Mouse (Mus musculus) cerebellum, adult 9-10 months (tissue): Measurements from ENCODE around the gene Zfyve27.

Experiments used
- DNase-seq: peaks from one replicate; pipeline ENCODE4 v3.0.0; 2022

The Zfyve27 gene

GRCm38 (mm10) chr19:42144067-42144466, 19.7 kb upstream of the Zfyve27 start:
- DNase-seq, result peak; percentile 25

- DNase-seq, result peak; percentile 83
Observed at GRCm38 (mm10) chr19:42144541-42145167, 19.1 kb upstream of the Zfyve27 start.

- DNase-seq, result peak; percentile 19
Observed at GRCm38 (mm10) chr19:42145210-42145609, 18.5 kb upstream of the Zfyve27 start.

GRCm38 (mm10) chr19:42145731-42146130, 18.0 kb upstream of the Zfyve27 start:
- DNase-seq, result no peak

GRCm38 (mm10) chr19:42146276-42147010, 17.3 kb upstream of the Zfyve27 start:
- peak; percentile 42 for DNase-seq

GRCm38 (mm10) chr19:42147170-42147768, 16.5 kb upstream of the Zfyve27 start, which contains the start of gene Marveld1:
Gene Marveld1, plus strand, starts transcription at chr19:42147400.
- no peak for DNase-seq

GRCm38 (mm10) chr19:42147769-42148568, 15.8 kb upstream of the Zfyve27 start:
- peak; percentile 75 for DNase-seq

- no peak for DNase-seq
Observed at GRCm38 (mm10) chr19:42148569-42148860, 15.2 kb upstream of the Zfyve27 start.

- DNase-seq, result peak; percentile 94
Observed at GRCm38 (mm10) chr19:42151990-42152389, 11.8 kb upstream of the Zfyve27 start.

- DNase-seq, result no peak
Observed at GRCm38 (mm10) chr19:42157493-42158237, 6.1 kb upstream of the Zfyve27 start.

GRCm38 (mm10) chr19:42158246-42159017, 5.3 kb upstream of the Zfyve27 start:
- no peak for DNase-seq

GRCm38 (mm10) chr19:42164188-42164587, 437 bp downstream of the Zfyve27 start:
- no peak for DNase-seq

GRCm38 (mm10) chr19:42166130-42166529, 2.4 kb downstream of the Zfyve27 start:
- DNase-seq, result peak; percentile 90

- DNase-seq, result no peak
Observed at GRCm38 (mm10) chr19:42166766-42167165, 3.0 kb downstream of the Zfyve27 start.

GRCm38 (mm10) chr19:42167489-42167888, 3.7 kb downstream of the Zfyve27 start:
- no peak for DNase-seq

GRCm38 (mm10) chr19:42169322-42169975, 5.7 kb downstream of the Zfyve27 start:
- peak; percentile 68 for DNase-seq

- peak; percentile 96 for DNase-seq
Observed at GRCm38 (mm10) chr19:42170025-42170969, 6.5 kb downstream of the Zfyve27 start.

GRCm38 (mm10) chr19:42176841-42177240, 13.1 kb downstream of the Zfyve27 start:
- no peak for DNase-seq

- DNase-seq, result no peak
Observed at GRCm38 (mm10) chr19:42177461-42177860, 13.7 kb downstream of the Zfyve27 start.

GRCm38 (mm10) chr19:42179356-42179755, 15.6 kb downstream of the Zfyve27 start:
- no peak for DNase-seq
